Mouse (Mus musculus): Measurements from ENCODE around the gene Larp7. TPM values are rescaled to one million over a fixed set of nuclear protein-coding genes. Genes with fewer than 3 reads are reported as not detected.
A peak's percentile ranks its signal among the peaks of the same experiment; 100 is the strongest.

Gene Larp7
- polyA plus RNA-seq, 1 experiment from 2014 or later: 20.5 TPM

DNA sequence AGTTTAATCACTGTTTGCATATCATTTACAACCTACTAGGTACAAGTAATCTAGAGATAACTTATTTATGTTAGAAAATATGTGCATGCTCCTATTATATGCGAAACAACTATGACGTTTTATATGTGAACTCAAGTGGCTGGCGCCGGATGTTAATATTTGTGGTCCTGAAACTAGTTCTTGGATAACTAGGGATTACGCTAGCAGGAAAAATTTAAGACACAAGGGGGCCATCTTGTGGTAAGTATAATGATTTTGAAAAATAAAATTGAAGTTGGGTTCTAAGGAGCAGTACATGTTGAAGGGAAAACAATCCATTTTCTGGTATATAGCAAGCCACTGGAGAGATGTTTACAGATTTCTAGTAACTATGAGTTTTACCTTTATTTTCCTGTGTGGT lies 1.6 kb upstream of the Larp7 start:
- H3K9me3 ChIP-seq (ENCODE audit: low read length): no peaks in the 10 kb centered on the region
- no peak overlapping the region for H3K27ac ChIP-seq (ENCODE audit: low read depth)
- WGBS (ENCODE audit: insufficient replicate concordance): 67% methylated on average over 5 of the region's 5 CpGs
- ATAC-seq (no peak), DNase-seq (no peak)
- peak overlapping the region; percentile 72; the same call in 1 of the 2 replicates for H3K4me3 ChIP-seq (ENCODE audit: low read depth, low read length)
- TF ChIP-seq EP300 (IDR thresholded peaks at IDR 0.05; ENCODE audit: low read depth): no peak
- 0 out of 2 replicates have a peak, but pooled peaks have one; percentile 25 for TF ChIP-seq CTCF (IDR thresholded peaks at IDR 0.05; ENCODE audit: low read depth)
- H3K36me3 ChIP-seq (replicated peaks; ENCODE audit: insufficient read depth, low read length): peaks cover 6% of the 10 kb centered on the region
- peaks cover 7% of the 10 kb centered on the region; the same call in 1 of the 2 replicates for H3K4me1 ChIP-seq (ENCODE audit: insufficient read depth)
- H3K9ac ChIP-seq (replicated peaks): no peak overlapping the region
- peak overlapping the region; percentile 69 for H3K4me2 ChIP-seq (ENCODE audit: low read depth, low read length)
- H3K27me3 ChIP-seq (ENCODE audit: insufficient read depth, low read length): no peaks in the 10 kb centered on the region

DNA sequence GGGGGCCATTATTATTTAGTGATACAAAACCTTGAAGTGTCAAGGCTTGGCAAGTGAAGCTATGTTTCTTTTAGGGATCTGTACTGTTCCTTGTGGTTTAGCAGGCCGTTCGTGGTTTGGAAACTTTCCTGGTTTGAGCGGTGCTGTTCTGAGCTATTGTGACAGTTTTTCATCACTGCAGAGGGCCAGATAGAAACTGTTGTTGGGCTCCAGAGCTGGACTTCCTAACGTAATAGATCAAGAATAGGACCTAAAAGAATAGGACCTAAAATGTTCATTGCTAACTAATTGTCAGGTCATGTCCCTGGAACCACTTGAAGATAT lies 533 bp upstream of the Larp7 start:
- peak overlapping the region; percentile 69 for H3K4me2 ChIP-seq (ENCODE audit: low read depth, low read length)
- peak overlapping the region; percentile 79 for H3K9ac ChIP-seq (replicated peaks)
- TF ChIP-seq EP300 (IDR thresholded peaks at IDR 0.05; ENCODE audit: low read depth) (no peak), CTCF (IDR thresholded peaks at IDR 0.05; ENCODE audit: low read depth) (no peak)
- peaks cover 7% of the 10 kb centered on the region; the same call in 1 of the 2 replicates for H3K4me1 ChIP-seq (ENCODE audit: insufficient read depth)
- H3K27me3 ChIP-seq (ENCODE audit: insufficient read depth, low read length): no peaks in the 10 kb centered on the region
- no peak for ATAC-seq
- no peak for DNase-seq
- H3K4me3 ChIP-seq (ENCODE audit: low read depth, low read length): peak overlapping the region; percentile 72
- H3K36me3 ChIP-seq (replicated peaks; ENCODE audit: insufficient read depth, low read length): no peaks in the 10 kb centered on the region; the same call in none of the 2 replicates
- under 1% methylated on average over 4 of the region's 4 CpGs for WGBS (ENCODE audit: insufficient replicate concordance)
- no peaks in the 10 kb centered on the region for H3K9me3 ChIP-seq (ENCODE audit: low read length)
- H3K27ac ChIP-seq (ENCODE audit: low read depth): peak overlapping the region; percentile 94

DNA sequence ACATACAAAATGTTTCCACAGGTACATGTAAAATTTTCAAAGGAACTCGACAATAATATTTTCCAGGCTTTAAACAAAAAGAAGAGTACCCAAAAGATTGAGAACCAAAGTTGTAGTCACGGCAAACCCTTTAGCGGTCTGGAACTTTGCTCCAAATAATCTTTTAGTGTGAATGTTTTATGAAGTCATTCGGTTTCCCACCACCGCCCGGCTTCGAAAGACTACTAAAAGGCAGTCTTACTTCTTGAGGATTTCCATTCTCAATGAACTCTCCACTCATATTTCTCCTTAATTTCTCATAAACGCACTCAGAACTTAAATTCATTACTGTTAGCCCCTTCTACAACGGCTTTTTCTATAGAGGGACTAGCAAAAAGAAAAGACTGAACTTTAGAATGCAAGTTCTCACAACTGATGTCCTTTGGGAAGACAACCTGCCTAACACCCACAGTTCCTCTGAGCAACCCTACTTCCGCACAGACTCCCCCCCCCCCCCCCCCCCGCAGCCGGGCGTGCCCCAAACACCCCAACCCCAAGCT lies 646 bp downstream of the Larp7 start:
- peak overlapping the region; percentile 72 for H3K4me3 ChIP-seq (ENCODE audit: low read depth, low read length)
- no peaks in the 10 kb centered on the region for H3K27me3 ChIP-seq (ENCODE audit: insufficient read depth, low read length)
- DNase-seq (no peak), ATAC-seq (no peak)
- H3K9me3 ChIP-seq (ENCODE audit: low read length): no peaks in the 10 kb centered on the region
- WGBS (ENCODE audit: insufficient replicate concordance): 3% methylated on average over 13 of the region's 13 CpGs
- H3K9ac ChIP-seq (replicated peaks): peak overlapping the region; percentile 79
- H3K36me3 ChIP-seq (replicated peaks; ENCODE audit: insufficient read depth, low read length): no peaks in the 10 kb centered on the region; the same call in none of the 2 replicates
- TF ChIP-seq CTCF (IDR thresholded peaks at IDR 0.05; ENCODE audit: low read depth): no peak
- no peak for TF ChIP-seq EP300 (IDR thresholded peaks at IDR 0.05; ENCODE audit: low read depth)
- H3K4me2 ChIP-seq (ENCODE audit: low read depth, low read length): peak overlapping the region; percentile 75
- H3K4me1 ChIP-seq (ENCODE audit: insufficient read depth): peaks cover 7% of the 10 kb centered on the region; the same call in 1 of the 2 replicates
- H3K27ac ChIP-seq (ENCODE audit: low read depth): peak overlapping the region; percentile 94

DNA sequence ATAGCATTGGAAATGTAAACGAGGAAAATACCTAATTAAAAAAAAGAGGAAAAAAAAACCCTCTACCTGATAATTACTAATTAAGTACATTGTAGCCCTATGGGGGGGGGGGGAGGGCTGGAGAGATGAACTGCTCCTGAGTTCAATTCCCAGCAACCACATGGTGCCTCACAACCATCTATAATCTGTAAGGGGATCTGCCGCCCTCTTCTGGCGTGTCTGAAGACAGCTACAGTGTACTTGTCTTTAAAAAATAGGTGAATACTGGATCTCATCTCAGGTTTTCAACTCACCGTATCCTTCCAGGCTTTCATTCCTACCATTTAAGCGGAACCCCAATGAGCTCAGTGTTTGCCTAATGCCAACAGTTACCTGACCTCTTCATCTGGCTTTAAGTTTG lies 5.3 kb downstream of the Larp7 start:
- no peak overlapping the region for H3K9ac ChIP-seq (replicated peaks)
- no peaks in the 10 kb centered on the region for H3K27me3 ChIP-seq (ENCODE audit: insufficient read depth, low read length)
- peak; percentile 48 for DNase-seq
- peaks cover 3% of the 10 kb centered on the region; the same call in 1 of the 2 replicates for H3K4me1 ChIP-seq (ENCODE audit: insufficient read depth)
- H3K4me3 ChIP-seq (ENCODE audit: low read depth, low read length): no peak overlapping the region
- 58% methylated on average over 5 of the region's 5 CpGs for WGBS (ENCODE audit: insufficient replicate concordance)
- H3K4me2 ChIP-seq (ENCODE audit: low read depth, low read length): no peak overlapping the region
- no peaks in the 10 kb centered on the region for H3K9me3 ChIP-seq (ENCODE audit: low read length)
- peaks cover 27% of the 10 kb centered on the region for H3K36me3 ChIP-seq (replicated peaks; ENCODE audit: insufficient read depth, low read length)
- ATAC-seq: no peak
- TF ChIP-seq CTCF (IDR thresholded peaks at IDR 0.05; ENCODE audit: low read depth): peak; percentile 64
- no peak for TF ChIP-seq EP300 (IDR thresholded peaks at IDR 0.05; ENCODE audit: low read depth)
- H3K27ac ChIP-seq (ENCODE audit: low read depth): no peak overlapping the region

DNA sequence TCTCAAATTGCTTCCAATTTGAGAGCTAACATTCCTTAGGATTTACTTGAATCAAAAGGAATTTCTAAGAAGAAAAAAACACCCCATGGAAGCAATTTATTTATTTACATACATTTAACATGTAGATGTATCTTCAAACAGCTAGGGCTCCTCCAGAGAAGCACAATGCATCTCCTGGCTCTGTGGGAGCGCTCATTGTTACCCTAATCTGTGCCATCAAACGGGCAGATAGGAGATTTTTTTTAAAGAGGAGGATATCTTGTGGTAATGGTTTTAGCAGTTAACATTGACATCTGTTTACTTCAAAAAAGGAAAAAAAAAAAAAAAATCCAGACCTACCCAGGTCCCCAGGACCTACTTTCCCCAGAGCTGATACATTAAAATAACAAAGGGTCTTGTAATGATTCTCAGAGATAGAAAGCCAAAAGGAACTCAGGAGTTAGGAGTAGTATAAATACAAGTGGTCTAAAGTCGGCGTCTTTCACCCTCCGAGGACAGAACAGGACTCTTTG lies 8.5 kb downstream of the Larp7 start:
- no peak for ATAC-seq
- no peak overlapping the region for H3K4me3 ChIP-seq (ENCODE audit: low read depth, low read length)
- no peaks in the 10 kb centered on the region for H3K27me3 ChIP-seq (ENCODE audit: insufficient read depth, low read length)
- DNase-seq: no peak
- WGBS (ENCODE audit: insufficient replicate concordance): 63% methylated on average over 5 of the region's 5 CpGs
- H3K36me3 ChIP-seq (replicated peaks; ENCODE audit: insufficient read depth, low read length): peaks cover 34% of the 10 kb centered on the region
- H3K4me1 ChIP-seq (ENCODE audit: insufficient read depth): no peaks in the 10 kb centered on the region
- no peak overlapping the region for H3K27ac ChIP-seq (ENCODE audit: low read depth)
- TF ChIP-seq EP300 (IDR thresholded peaks at IDR 0.05; ENCODE audit: low read depth) (no peak), CTCF (IDR thresholded peaks at IDR 0.05; ENCODE audit: low read depth) (no peak)
- H3K9ac ChIP-seq (replicated peaks): no peak overlapping the region
- no peaks in the 10 kb centered on the region for H3K9me3 ChIP-seq (ENCODE audit: low read length)
- H3K4me2 ChIP-seq (ENCODE audit: low read depth, low read length): no peak overlapping the region

DNA sequence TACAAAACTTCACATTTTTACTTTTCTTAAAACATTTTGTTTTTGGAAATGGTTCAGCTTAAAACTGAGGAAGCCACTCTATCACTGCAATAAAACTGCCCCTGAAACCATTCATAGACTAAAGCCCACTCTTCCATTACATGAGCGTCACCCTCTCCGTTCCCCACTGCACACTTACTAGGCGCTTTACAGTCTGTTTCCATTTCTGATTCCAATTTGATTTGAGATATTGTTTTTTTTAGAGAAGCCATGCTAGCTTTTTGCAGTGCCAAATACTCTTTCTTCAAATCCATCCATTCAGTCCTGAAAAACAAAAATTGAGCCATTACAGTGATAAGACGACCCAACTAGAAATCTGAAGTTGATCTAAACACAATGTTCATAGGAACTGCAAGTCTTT lies 9.2 kb downstream of the Larp7 start:
- TF ChIP-seq EP300 (IDR thresholded peaks at IDR 0.05; ENCODE audit: low read depth) (no peak), CTCF (IDR thresholded peaks at IDR 0.05; ENCODE audit: low read depth) (no peak)
- Histone ChIP-seq H3K27me3 (ENCODE audit: insufficient read depth, low read length) (no peaks in the 10 kb centered on the region), H3K4me2 (ENCODE audit: low read depth, low read length) (no peak overlapping the region), H3K36me3 (replicated peaks; ENCODE audit: insufficient read depth, low read length) (peaks cover 34% of the 10 kb centered on the region), H3K27ac (ENCODE audit: low read depth) (no peak overlapping the region), H3K9ac (replicated peaks) (no peak overlapping the region), H3K4me1 (ENCODE audit: insufficient read depth) (no peaks in the 10 kb centered on the region), H3K9me3 (ENCODE audit: low read length) (no peaks in the 10 kb centered on the region), H3K4me3 (ENCODE audit: low read depth, low read length) (no peak overlapping the region)
- DNase-seq: no peak
- no peak for ATAC-seq
- WGBS (ENCODE audit: insufficient replicate concordance): 84% methylated on average over 4 of the region's 4 CpGs

Data from liver, postnatal 0 days (tissue).